Mouse (Mus musculus) lung, postnatal 0 days (tissue): ENCODE data around the gene Rnf13. TPM values are rescaled to one million over a fixed set of nuclear protein-coding genes. Genes with fewer than 3 reads are reported as not detected.
A peak's percentile ranks its signal among the peaks of the same experiment; 100 is the strongest.
"Not testable (repeated sequence)": the region's sequence is repeated elsewhere in the genome, so short reads cannot be mapped to it uniquely, and the experiment has no call there.

Experiments
- ATAC-seq: fragments of 200-750 bp; cut with Nextera tagmentation; 2 replicates; pipeline ENCODE4 v1.8.0; 2017; ENCODE audit warnings: moderate library complexity
- DNase-seq: peaks from one replicate; pipeline ENCODE4 v3.0.0-alpha.2; 2016; ENCODE audit warnings: low spot score
- H3K27ac ChIP-seq: fragments of 300-500 bp; sonication (generic); 2 replicates; pipeline ENCODE4 v1.5.1; 2014; ENCODE audit warnings: antibody characterized with exemption, mild to moderate bottlenecking, low read length, mixed read lengths
- H3K27me3 ChIP-seq: fragments of 300-500 bp; sonication (generic); replicated peaks from 2 replicates; pipeline ENCODE4 v1.6.1; 2014; ENCODE audit warnings: low read length, mixed read lengths; ENCODE audit not compliant: insufficient read depth
- H3K36me3 ChIP-seq: fragments of 300-500 bp; sonication (generic); 2 replicates; pipeline ENCODE4 v1.6.1; 2014; ENCODE audit warnings: low read length, mixed read lengths; ENCODE audit not compliant: insufficient read depth
- H3K4me1 ChIP-seq: fragments of 300-500 bp; sonication (generic); 2 replicates; pipeline ENCODE4 v1.6.1; 2014; ENCODE audit warnings: antibody characterized with exemption, low read depth, low read length, mixed read lengths; ENCODE audit not compliant: insufficient read depth
- H3K4me2 ChIP-seq: fragments of 300-500 bp; sonication (generic); replicated peaks from 2 replicates; pipeline ENCODE4 v1.6.1; 2014; ENCODE audit warnings: low read depth, mild to moderate bottlenecking, low read length, moderate library complexity, mixed read lengths
- H3K4me3 ChIP-seq: fragments of 300-500 bp; sonication (generic); 2 replicates; pipeline ENCODE4 v1.5.1; 2014; ENCODE audit warnings: low read depth, low read length
- H3K9ac ChIP-seq: fragments of 300-500 bp; sonication (generic); replicated peaks from 2 replicates; pipeline ENCODE4 v1.6.1; 2014; ENCODE audit warnings: low read depth, mild to moderate bottlenecking
- H3K9me3 ChIP-seq: fragments of 300-500 bp; sonication (generic); 2 replicates; pipeline ENCODE4 v1.6.1; 2016; ENCODE audit warnings: low read length, mixed read lengths
- CTCF ChIP-seq: IDR thresholded peaks from 2 replicates; pipeline ENCODE4 v1.5.1; 2016; ENCODE audit warnings: antibody characterized with exemption, mild to moderate bottlenecking
- EP300 ChIP-seq: IDR thresholded peaks from 2 replicates; pipeline ENCODE4 v1.6.1; 2016; ENCODE audit warnings: antibody characterized with exemption, mild to moderate bottlenecking, control low read depth
- WGBS: fragments of 180-500 bp; shearing (Covaris S2); extraction: QIAGEN DNeasy Blood & Tissue Kit; methylation state at CpG from one replicate; pipeline ENCODE4 v1.1.7; 2014; 5-methylcytosine and 5-hydroxymethylcytosine counted together
- polyA plus RNA-seq: library from polyadenylated mRNA; unstranded; fragments of >200 nt; fragmentation: Nextera tagmentation; extraction: Ambion mirVana; gene quantifications from 2 replicates; pipeline ENCODE4 v1.2.1, GENCODE M21; 2015

Gene Rnf13
- polyA plus RNA-seq, 1 experiment from 2014 or later = 155 TPM

GRCm38 (mm10) chr3:57789005-57789962 lies 53.4 kb downstream of the Rnf13 start:
- no peak overlapping the region for H3K9ac ChIP-seq
- H3K4me1 ChIP-seq = no peaks in the 10 kb centered on the region
- TF ChIP-seq CTCF = no peak
- TF ChIP-seq EP300 = no peak
- no peaks in the 10 kb centered on the region for H3K27me3 ChIP-seq
- DNase-seq = no peak
- no peak overlapping the region for H3K4me3 ChIP-seq
- no peak for ATAC-seq
- H3K36me3 ChIP-seq = no peaks in the 10 kb centered on the region
- WGBS = 79% methylated on average over 7 of the region's 7 CpGs
- H3K4me2 ChIP-seq = no peak overlapping the region
- no peaks in the 10 kb centered on the region for H3K9me3 ChIP-seq
- no peak overlapping the region for H3K27ac ChIP-seq

DNA sequence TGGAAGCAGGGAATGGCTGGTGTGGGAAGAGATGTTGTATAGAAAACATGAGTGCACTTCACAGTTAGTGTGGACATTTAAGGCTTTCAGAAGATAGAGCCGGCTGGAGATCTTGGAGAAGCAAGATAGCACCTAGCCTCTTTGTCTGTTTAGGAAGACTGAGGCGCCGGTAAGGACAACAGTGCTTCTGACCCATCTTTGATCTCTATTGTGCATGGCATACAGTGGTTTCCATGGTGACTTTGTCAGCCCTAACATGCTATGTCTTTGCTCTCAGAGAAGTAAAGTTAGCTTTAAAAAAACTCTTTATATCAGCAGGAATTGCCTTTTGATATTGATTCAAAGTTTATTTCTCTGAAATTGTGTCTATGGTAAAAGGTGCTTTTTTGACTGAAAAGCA lies 55.2 kb downstream of the Rnf13 start:
- H3K4me2 ChIP-seq = no peak overlapping the region
- no peak for ATAC-seq
- no peaks in the 10 kb centered on the region for H3K36me3 ChIP-seq
- DNase-seq = no peak
- no peak overlapping the region for H3K27ac ChIP-seq
- H3K4me3 ChIP-seq = no peak overlapping the region
- no peaks in the 10 kb centered on the region for H3K27me3 ChIP-seq
- no peak overlapping the region for H3K9ac ChIP-seq
- TF ChIP-seq EP300 (no peak), CTCF (no peak)
- H3K9me3 ChIP-seq = no peaks in the 10 kb centered on the region
- WGBS = 80% methylated on average over 3 of the region's 3 CpGs
- no peaks in the 10 kb centered on the region for H3K4me1 ChIP-seq

DNA sequence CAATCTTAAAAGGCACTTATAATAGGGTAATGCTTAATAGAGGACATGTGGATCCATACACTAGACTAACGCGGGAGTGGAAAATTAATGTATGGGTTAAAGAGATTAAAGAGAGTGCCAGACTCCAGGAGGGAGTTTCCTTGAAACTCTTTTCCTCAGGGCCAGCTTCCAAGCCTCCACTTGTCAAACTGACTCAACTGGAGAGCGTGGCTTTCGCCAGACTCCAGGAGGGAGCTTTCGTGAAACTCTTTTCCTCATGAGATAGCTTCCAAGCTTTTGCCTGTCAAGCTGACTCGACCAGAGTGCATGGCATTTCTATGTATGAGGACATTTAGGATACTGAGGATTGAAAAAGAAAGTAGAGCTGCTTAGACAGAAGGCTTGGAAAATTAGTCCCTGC lies 59.2 kb downstream of the Rnf13 start:
- DNase-seq = peak; percentile 5
- H3K27ac ChIP-seq = 0 out of 2 replicates have a peak overlapping the region, but pooled peaks have one; percentile 20
- H3K9me3 ChIP-seq, H3K4me3 ChIP-seq, H3K36me3 ChIP-seq, ATAC-seq, H3K27me3 ChIP-seq, H3K9ac ChIP-seq, H3K4me2 ChIP-seq, H3K4me1 ChIP-seq: not testable (repeated sequence)
- WGBS = 45% methylated on average over 6 of the region's 6 CpGs

- TF ChIP-seq CTCF = peak; percentile 68
- no peak for TF ChIP-seq EP300
- 79% methylated on average over 6 of the region's 6 CpGs for whole genome bisulfite sequencing
- no peak overlapping the region for H3K4me3 ChIP-seq
- no peaks in the 10 kb centered on the region for H3K9me3 ChIP-seq
- no peaks in the 10 kb centered on the region for H3K36me3 ChIP-seq
- peak; percentile 48 for DNase-seq
- no peak overlapping the region for H3K9ac ChIP-seq
- H3K27me3 ChIP-seq = no peaks in the 10 kb centered on the region
- H3K4me2 ChIP-seq = no peak overlapping the region
- H3K27ac ChIP-seq = no peak overlapping the region
- no peak for ATAC-seq
- H3K4me1 ChIP-seq = no peaks in the 10 kb centered on the region
Observed at GRCm38 (mm10) chr3:57815447-57815846, 79.6 kb downstream of the Rnf13 start.

- Histone ChIP-seq H3K4me1 (no peaks in the 10 kb centered on the region), H3K36me3 (peaks cover 2% of the 10 kb centered on the region), H3K4me3 (no peak overlapping the region), H3K27ac (no peak overlapping the region), H3K9ac (no peak overlapping the region), H3K4me2 (no peak overlapping the region), H3K27me3 (no peaks in the 10 kb centered on the region), H3K9me3 (no peaks in the 10 kb centered on the region)
- no peak for DNase-seq
- WGBS = 93% methylated on average over 3 of the region's 3 CpGs
- TF ChIP-seq CTCF (no peak), EP300 (no peak)
- no peak for ATAC-seq
Observed at GRCm38 (mm10) chr3:57825866-57826265, 90.0 kb downstream of the Rnf13 start.

- Histone ChIP-seq H3K4me1 (no peaks in the 10 kb centered on the region), H3K36me3 (no peaks in the 10 kb centered on the region), H3K27ac (no peak overlapping the region), H3K4me3 (no peak overlapping the region), H3K27me3 (no peaks in the 10 kb centered on the region), H3K4me2 (no peak overlapping the region), H3K9me3 (no peaks in the 10 kb centered on the region), H3K9ac (no peak overlapping the region)
- no peak for ATAC-seq
- WGBS = 93% methylated on average over 11 of the region's 11 CpGs
- TF ChIP-seq CTCF = no peak
- no peak for TF ChIP-seq EP300
- no peak for DNase-seq
Observed at GRCm38 (mm10) chr3:57833585-57833984, 97.7 kb downstream of the Rnf13 start.
